Mouse (Mus musculus) gastrocnemius, adult 8-10 months (tissue): ENCODE data around the gene Nat10. TPM values are rescaled to one million over a fixed set of nuclear protein-coding genes. Genes with fewer than 3 reads are reported as not detected.

ENCODE experiments used
- DNase-seq, 2 experiments: peaks; one replicate each; pipeline ENCODE4 v3.0.0; 2022; ENCODE audit warnings: low spot score in 2 of 2
- total RNA-seq, 4 experiments: library from RNA; stranded (reverse); gene quantifications; 2 replicates each; pipeline ENCODE4 v1.2.4; 2022

The Nat10 gene
- total RNA-seq, result 10 to 100 TPM; 13.7 to 16.7 (median 14.6) TPM

GRCm38 (mm10) chr2:103760906-103761716, at the start of gene Nat10:
Gene Nat10, minus strand, starts transcription at chr2:103761270.
- peak; percentile 96 to 97 for DNase-seq

GRCm38 (mm10) chr2:103810412-103810811, 49.3 kb upstream of the Nat10 start:
- DNase-seq, result no peak

GRCm38 (mm10) chr2:103808466-103808865, 47.4 kb upstream of the Nat10 start:
- DNase-seq, result no peak

GRCm38 (mm10) chr2:103803770-103804530, 42.9 kb upstream of the Nat10 start:
- DNase-seq, result no peak

GRCm38 (mm10) chr2:103802422-103802821, 41.4 kb upstream of the Nat10 start:
- DNase-seq, result no peak

GRCm38 (mm10) chr2:103797491-103798009, 36.5 kb upstream of the Nat10 start, which contains the start of gene Caprin1:
Gene Caprin1, minus strand, starts transcription at chr2:103797649.
- peak; percentile 91 to 93 for DNase-seq

- DNase-seq, result peak; percentile 67 to 74
Measured at GRCm38 (mm10) chr2:103796861-103797466, 35.9 kb upstream of the Nat10 start.

- DNase-seq, result peak; percentile 13 to 38
Measured at GRCm38 (mm10) chr2:103796211-103796860, 35.3 kb upstream of the Nat10 start.

GRCm38 (mm10) chr2:103795843-103796210, 34.8 kb upstream of the Nat10 start:
- DNase-seq, result peak; percentile 19 to 36

GRCm38 (mm10) chr2:103792009-103792408, 30.9 kb upstream of the Nat10 start:
- DNase-seq, result no peak

GRCm38 (mm10) chr2:103785735-103786134, 24.7 kb upstream of the Nat10 start:
- DNase-seq, result no peak

- no peak for DNase-seq
Measured at GRCm38 (mm10) chr2:103784621-103785020, 23.6 kb upstream of the Nat10 start.

- no peak for DNase-seq
Measured at GRCm38 (mm10) chr2:103762492-103762891, 1.4 kb upstream of the Nat10 start.

- no peak for DNase-seq
Measured at GRCm38 (mm10) chr2:103761993-103762392, 923 bp upstream of the Nat10 start.

GRCm38 (mm10) chr2:103760421-103760820, 649 bp downstream of the Nat10 start:
- DNase-seq, result no peak

- DNase-seq, result no peak
Measured at GRCm38 (mm10) chr2:103755458-103756085, 5.5 kb downstream of the Nat10 start.

- no peak for DNase-seq
Measured at GRCm38 (mm10) chr2:103754614-103755013, 6.5 kb downstream of the Nat10 start.

- DNase-seq, result no peak
Measured at GRCm38 (mm10) chr2:103751771-103752170, 9.3 kb downstream of the Nat10 start.

- no peak for DNase-seq
Measured at GRCm38 (mm10) chr2:103749091-103749490, 12.0 kb downstream of the Nat10 start.

GRCm38 (mm10) chr2:103747891-103748290, 13.2 kb downstream of the Nat10 start:
- no peak for DNase-seq

- DNase-seq, result no peak
Measured at GRCm38 (mm10) chr2:103746761-103747160, 14.3 kb downstream of the Nat10 start.
